In genomic region chr16:24788973-24789372, GRCm38 (mm10) we compare ENCODE assay signal across 19 mouse cellular contexts.
DNase-seq lines count a peak whose midpoint lies in the region; TF ChIP-seq lines count a peak whose summit lies in the region.
"Had no signal": no experiment of that assay in that cellular context is flagged by ENCODE, and none has a peak within 500 bp of the region (broad histone marks: within the 10 kb centered on the region; RNA-seq: fewer than 3 reads in every experiment).

No protein-coding gene starts in this region.

- no peaks in the 10 kb centered on the region for H3K27me3 ChIP-seq in myocyte (ENCODE audit: control insufficient read depth, insufficient read depth, insufficient read length)
- H3K27me3 ChIP-seq: embryonic facial prominence, embryonic 12.5 days; forebrain, embryonic 13.5 days; forebrain, embryonic 15.5 days had no signal

- H3K79me2 ChIP-seq in myocyte (ENCODE audit: control insufficient read depth, insufficient read depth), result no peaks in the 10 kb centered on the region

- peak; percentile 19 for DNase-seq in gastrocnemius, adult 2 months
- no peak for DNase-seq in gastrocnemius, postnatal 4 days (ENCODE audit: low spot score in 2 of 2)
- peak; percentile 20 for DNase-seq in gastrocnemius, postnatal 25 days
- no peak for DNase-seq in gastrocnemius, postnatal 14 days
- peak; percentile 88 for DNase-seq in skeletal muscle tissue, adult 2 months (ENCODE audit: low read depth, low spot score)
- no peak for DNase-seq in cerebellum, postnatal 10 days
- DNase-seq: adrenal gland, adult 2 months; adrenal gland, postnatal 10 days; adrenal gland, postnatal 25 days; cerebellum, adult 11 months; cerebellum, adult 18-20 months; cerebellum, adult 8-10 months; cerebellum, adult 9-11 months; cerebellum, postnatal 25 days had no signal

- no peak for TF ChIP-seq CTCF in gastrocnemius, adult 2 months (IDR thresholded peaks at IDR 0.05)

- H3ac ChIP-seq in myocyte (ENCODE audit: control insufficient read depth, insufficient read length), result no peak overlapping the region

- no peaks in the 10 kb centered on the region for H3K36me3 ChIP-seq in myocyte (ENCODE audit: control insufficient read depth, insufficient read depth)
- H3K36me3 ChIP-seq: embryonic facial prominence, embryonic 10.5 days; embryonic facial prominence, embryonic 12.5 days; forebrain, embryonic 15.5 days had no signal

- H3K4me2 ChIP-seq in myocyte (ENCODE audit: low read depth), result no peak overlapping the region
- H3K4me2 ChIP-seq: embryonic facial prominence, embryonic 12.5 days; forebrain, embryonic 13.5 days; forebrain, embryonic 15.5 days had no signal

- TF ChIP-seq POLR2A in myocyte (IDR thresholded peaks at IDR 0.05; ENCODE audit: insufficient read length, low read depth), result no peak

- intact Hi-C loops in gastrocnemius, adult 2 months (cut with DNase I), result loop anchor here (5.0 kb wide), 2 partner anchors 297 to 807 kb away; no protein-coding TSS in a partner anchor
- intact Hi-C loops in gastrocnemius, postnatal 14 days (cut with DNase I; ENCODE audit: low total_unique reads), result no loop called here

- H3K27ac ChIP-seq in gastrocnemius, adult 2 months, result peak overlapping the region; percentile 85
- H3K27ac ChIP-seq: embryonic facial prominence, embryonic 10.5 days; embryonic facial prominence, embryonic 12.5 days; forebrain, embryonic 13.5 days; forebrain, embryonic 15.5 days had no signal

- H3K4me3 ChIP-seq in gastrocnemius, adult 2 months, result no peak overlapping the region
- H3K4me3 ChIP-seq in myocyte, result no peak overlapping the region
- H3K4me3 ChIP-seq: embryonic facial prominence, embryonic 10.5 days; embryonic facial prominence, embryonic 12.5 days; forebrain, embryonic 13.5 days; forebrain, embryonic 15.5 days had no signal

TF ChIP-seq in myocyte, 11 proteins besides CTCF, POLR2A, EP300 and RAD21:
- TF ChIP-seq TCF12 (IDR thresholded peaks at IDR 0.05; ENCODE audit: insufficient read depth, poor library complexity, severe bottlenecking) (peak; percentile 67), USF1 (IDR thresholded peaks at IDR 0.05; ENCODE audit: low read depth) (no peak), MYOG (IDR thresholded peaks at IDR 0.05; ENCODE audit: control insufficient read depth in 1 of 3, insufficient read depth in 1 of 3, insufficient read length in 2 of 3, low read depth in 2 of 3) (peak in 2 of 3 experiments; percentile 2 to 90), E2F4 (IDR thresholded peaks at IDR 0.05; ENCODE audit: insufficient read depth) (no peak), MYOD1 (IDR thresholded peaks at IDR 0.05; ENCODE audit: control insufficient read depth in 1 of 3, insufficient read length in 2 of 3, low read depth in 2 of 3) (peak in 2 of 3 experiments; percentile 45 to 62)

Comparison
In these comparisons a context has a peak if more than half of its experiments do, and no peak if none do; other contexts are left out.
1. DNase-seq: peak in gastrocnemius, adult 2 months (single experiment), gastrocnemius, postnatal 25 days (single experiment) and skeletal muscle tissue, adult 2 months (single experiment); none in gastrocnemius, postnatal 4 days (0 of 2), gastrocnemius, postnatal 14 days (single experiment) and cerebellum, postnatal 10 days (0 of 2).